Mouse (Mus musculus) spleen, adult 2 months (tissue): ENCODE measurements at regions not wholly inside any gene's neighbourhood (a gene's known extent, or its start where the extent isn't known, plus 50 kb on each side); places are given as distances from the start of the nearest gene placed in this dataset.

ENCODE experiments used
- DNase-seq, 2 experiments: peaks; one replicate each; pipeline versions ENCODE4 v3.0.0 to v3.0.0-alpha.2; 2012 to 2021; ENCODE audit warnings: low spot score in 2 of 2, low read depth in 1 of 2
- H3K27ac ChIP-seq: fragments of 200-500 bp; 2 replicates; pipeline ENCODE4 v1.5.1; 2012; ENCODE audit warnings: low read length, inconsistent platforms; ENCODE audit not compliant: insufficient read depth
- H3K27me3 ChIP-seq: fragments of 200-500 bp; 2 replicates; pipeline ENCODE4 v1.6.1; 2012; ENCODE audit warnings: mild to moderate bottlenecking, moderate library complexity, low read length, inconsistent platforms; ENCODE audit not compliant: control insufficient read depth, insufficient read depth
- H3K36me3 ChIP-seq: fragments of 200-500 bp; 2 replicates; pipeline ENCODE4 v1.6.1; 2012; ENCODE audit warnings: mild to moderate bottlenecking, low read length, inconsistent platforms; ENCODE audit not compliant: control insufficient read depth, insufficient read depth
- H3K4me1 ChIP-seq: fragments of 200-500 bp; 2 replicates; pipeline ENCODE4 v1.6.1; 2011; ENCODE audit warnings: inconsistent platforms; ENCODE audit not compliant: control insufficient read depth, insufficient read depth, insufficient read length
- H3K4me3 ChIP-seq: fragments of 200-500 bp; 2 replicates; pipeline ENCODE4 v1.5.1; 2011; ENCODE audit warnings: mild to moderate bottlenecking, inconsistent platforms; ENCODE audit not compliant: insufficient read depth, insufficient read length; ENCODE audit errors: extremely low read depth
- CTCF ChIP-seq: fragments of 200-500 bp; IDR thresholded peaks from 2 replicates; pipeline ENCODE4 v1.5.1; 2011; ENCODE audit warnings: mild to moderate bottlenecking, inconsistent platforms; ENCODE audit not compliant: insufficient read depth, insufficient read length, insufficient replicate concordance; ENCODE audit errors: extremely low read depth
- POLR2A ChIP-seq: fragments of 200-500 bp; IDR thresholded peaks from 2 replicates; pipeline ENCODE4 v1.6.1; 2011; ENCODE audit warnings: low read depth, low read length, inconsistent platforms
- WGBS: fragments of 180-500 bp; shearing (Covaris S2); methylation state at CpG from one replicate; pipeline ENCODE4 v1.1.7; 2018; 5-methylcytosine and 5-hydroxymethylcytosine counted together

- no peaks in the 10 kb centered on the region for H3K4me1 ChIP-seq
- H3K36me3 ChIP-seq, result no peaks in the 10 kb centered on the region
- no peak overlapping the region for H3K27ac ChIP-seq
- WGBS, result 49% methylated on average over 5 of the region's 5 CpGs
- DNase-seq, result no peak
- TF ChIP-seq CTCF, result no peak
- TF ChIP-seq POLR2A, result no peak
- H3K4me3 ChIP-seq, result no peak overlapping the region
- H3K27me3 ChIP-seq, result no peaks in the 10 kb centered on the region
Observed at GRCm38 (mm10) chr4:131159712-131160111, 215.5 kb downstream of the Matn1 start.

- Histone ChIP-seq H3K27me3 (no peaks in the 10 kb centered on the region), H3K4me3 (no peak overlapping the region), H3K36me3 (no peaks in the 10 kb centered on the region), H3K27ac (no peak overlapping the region), H3K4me1 (no peaks in the 10 kb centered on the region)
- DNase-seq, result no peak
- WGBS, result 44% methylated on average over 5 of the region's 5 CpGs
- no peak for TF ChIP-seq CTCF
- TF ChIP-seq POLR2A, result no peak
Observed at GRCm38 (mm10) chr4:131160135-131160534, 215.9 kb downstream of the Matn1 start.

- H3K4me3 ChIP-seq, result no peak overlapping the region
- TF ChIP-seq POLR2A, result no peak
- no peak for TF ChIP-seq CTCF
- H3K27ac ChIP-seq, result no peak overlapping the region
- DNase-seq, result no peak
- H3K27me3 ChIP-seq, result no peaks in the 10 kb centered on the region
- 83% methylated on average over 9 of the region's 9 CpGs for WGBS
- no peaks in the 10 kb centered on the region for H3K4me1 ChIP-seq
- no peaks in the 10 kb centered on the region for H3K36me3 ChIP-seq
Observed at GRCm38 (mm10) chr4:131161501-131161900, 217.3 kb downstream of the Matn1 start.

- H3K4me3 ChIP-seq, result no peak overlapping the region
- TF ChIP-seq CTCF (no peak), POLR2A (no peak)
- no peak overlapping the region for H3K27ac ChIP-seq
- no peak for DNase-seq
- H3K4me1 ChIP-seq, result no peaks in the 10 kb centered on the region
- WGBS, result 64% methylated on average over 7 of the region's 7 CpGs
- no peaks in the 10 kb centered on the region for H3K27me3 ChIP-seq
- no peaks in the 10 kb centered on the region for H3K36me3 ChIP-seq
Observed at GRCm38 (mm10) chr4:131163782-131164315, 219.7 kb downstream of the Matn1 start.

GRCm38 (mm10) chr4:131166574-131167270 lies 222.5 kb downstream of the Matn1 start:
- Histone ChIP-seq H3K27me3 (no peaks in the 10 kb centered on the region), H3K4me1 (no peaks in the 10 kb centered on the region), H3K27ac (no peak overlapping the region), H3K4me3 (no peak overlapping the region), H3K36me3 (no peaks in the 10 kb centered on the region)
- DNase-seq, result no peak
- WGBS, result 76% methylated on average over 9 of the region's 9 CpGs
- TF ChIP-seq POLR2A (no peak), CTCF (no peak)

- H3K27me3 ChIP-seq, result no peaks in the 10 kb centered on the region
- WGBS, result 82% methylated on average over 2 of the region's 2 CpGs
- H3K4me3 ChIP-seq, result no peak overlapping the region
- H3K36me3 ChIP-seq, result no peaks in the 10 kb centered on the region
- no peak overlapping the region for H3K27ac ChIP-seq
- no peak for DNase-seq
- H3K4me1 ChIP-seq, result no peaks in the 10 kb centered on the region
- no peak for TF ChIP-seq CTCF
- no peak for TF ChIP-seq POLR2A
Observed at GRCm38 (mm10) chr4:131167921-131168320, 223.7 kb downstream of the Matn1 start.

GRCm38 (mm10) chr4:131173783-131174460 lies 229.7 kb downstream of the Matn1 start:
- WGBS, result 87% methylated on average over 28 of the region's 28 CpGs

More at GRCm38 (mm10) chr4:131173783-131174460, 229.7 kb downstream of the Matn1 start:
- no peak overlapping the region for H3K27ac ChIP-seq
- DNase-seq, result no peak
- H3K36me3 ChIP-seq, result no peaks in the 10 kb centered on the region
- no peaks in the 10 kb centered on the region for H3K4me1 ChIP-seq
- no peaks in the 10 kb centered on the region for H3K27me3 ChIP-seq
- no peak overlapping the region for H3K4me3 ChIP-seq
- TF ChIP-seq CTCF, result no peak
- TF ChIP-seq POLR2A, result no peak
